Mouse (Mus musculus) MEL (cell line): ENCODE data around the gene Shroom1. TPM values are rescaled to one million over a fixed set of nuclear protein-coding genes. Genes with fewer than 3 reads are reported as not detected.

Source experiments
- DNase-seq: peaks from one replicate; pipeline ENCODE4 v3.0.0; 2011; ENCODE audit warnings: low read depth, low spot score
- H3K27ac ChIP-seq: 2 replicates; pipeline ENCODE4 v1.5.1; 2012; ENCODE audit warnings: low read depth, mild to moderate bottlenecking, control low read depth, low read length, moderate library complexity; ENCODE audit not compliant: control insufficient read depth
- H3K27me3 ChIP-seq, 2 experiments: fragments of 150-350 bp in 1 of 2; sonication (generic) in 1 of 2; 2 replicates each; pipeline ENCODE4 v1.6.1; 2012; ENCODE audit warnings: low read length in 2 of 2, mild to moderate bottlenecking in 2 of 2, improper control_type of control experiment in 1 of 2, moderate library complexity in 1 of 2; ENCODE audit not compliant: insufficient read depth in 2 of 2, control insufficient read depth in 1 of 2
- H3K36me3 ChIP-seq, 2 experiments: 2 replicates each; pipeline ENCODE4 v1.6.1; 2012 to 2014; ENCODE audit warnings: low read length in 2 of 2, improper control_type of control experiment in 1 of 2, inconsistent platforms in 1 of 2, mild to moderate bottlenecking in 1 of 2; ENCODE audit not compliant: insufficient read depth in 2 of 2, control insufficient read depth in 1 of 2
- H3K4me1 ChIP-seq, 2 experiments: fragments of 150-350 bp in 1 of 2; sonication (generic) in 1 of 2; 2 replicates each; pipeline ENCODE4 v1.6.1; 2012; ENCODE audit warnings: low read length in 2 of 2, improper control_type of control experiment in 1 of 2, mild to moderate bottlenecking in 1 of 2; ENCODE audit not compliant: insufficient read depth in 2 of 2, control insufficient read depth in 1 of 2
- H3K4me3 ChIP-seq, 2 experiments: fragments of 150-350 bp in 1 of 2; sonication (generic) in 1 of 2; 2 replicates each; pipeline ENCODE4 v1.5.1; 2012; ENCODE audit warnings: low read depth in 2 of 2, low read length in 2 of 2, mild to moderate bottlenecking in 2 of 2, moderate library complexity in 2 of 2, control low read depth in 1 of 2, improper control_type of control experiment in 1 of 2; ENCODE audit not compliant: control insufficient read depth in 1 of 2, insufficient read depth in 1 of 2
- H3K79me2 ChIP-seq: 2 replicates; pipeline ENCODE4 v1.6.1; 2012; ENCODE audit warnings: mild to moderate bottlenecking, low read length, moderate library complexity; ENCODE audit not compliant: control insufficient read depth, poor library complexity, insufficient read depth
- H3K9ac ChIP-seq: 2 replicates; pipeline ENCODE4 v1.6.1; 2012; ENCODE audit warnings: low read depth, mild to moderate bottlenecking, control low read depth, low read length, moderate library complexity; ENCODE audit not compliant: control insufficient read depth, poor library complexity, severe bottlenecking
- H3K9me3 ChIP-seq: fragments of 150-350 bp; sonication (generic); replicated peaks from 2 replicates; pipeline ENCODE4 v1.6.1; 2012; ENCODE audit warnings: mild to moderate bottlenecking, low read length, improper control_type of control experiment, moderate library complexity; ENCODE audit not compliant: insufficient read depth
- CHD1 ChIP-seq: IDR thresholded peaks from 2 replicates; pipeline ENCODE4 v1.6.1; 2012; ENCODE audit warnings: low read depth, mild to moderate bottlenecking, inconsistent platforms, low read length, improper control_type of control experiment
- CTCF ChIP-seq, 3 experiments: IDR thresholded peaks in 2 of 3; conservative IDR thresholded peaks in 1 of 3; 2 replicates each; pipeline ENCODE4 v1.5.1; 2011 to 2012; ENCODE audit warnings: low read length in 3 of 3, low read depth in 2 of 3, mild to moderate bottlenecking in 2 of 3, improper control_type of control experiment in 1 of 3, inconsistent platforms in 1 of 3, mixed read lengths in 1 of 3, moderate library complexity in 1 of 3; ENCODE audit not compliant: control insufficient read depth in 1 of 3, insufficient read depth in 1 of 3, poor library complexity in 1 of 3, severe bottlenecking in 1 of 3
- E2F4 ChIP-seq: IDR thresholded peaks from 2 replicates; pipeline ENCODE4 v1.6.1; 2011; ENCODE audit warnings: low read depth, low read length, improper control_type of control experiment, borderline replicate concordance
- ELF1 ChIP-seq: IDR thresholded peaks from 2 replicates; pipeline ENCODE4 v1.6.1; 2014; ENCODE audit warnings: low read depth, mild to moderate bottlenecking, inconsistent platforms, low read length, improper control_type of control experiment, moderate library complexity
- GATA1 ChIP-seq: IDR thresholded peaks from 2 replicates; pipeline ENCODE4 v1.6.1; 2011; ENCODE audit warnings: low read depth, low read length, improper control_type of control experiment
- HCFC1 ChIP-seq: IDR thresholded peaks from 2 replicates; pipeline ENCODE4 v1.6.1; 2012; ENCODE audit warnings: low read depth, mild to moderate bottlenecking, inconsistent platforms, low read length, improper control_type of control experiment, moderate library complexity
- JUND ChIP-seq: IDR thresholded peaks from 2 replicates; pipeline ENCODE4 v1.6.1; 2011; ENCODE audit warnings: low read depth, mild to moderate bottlenecking, improper control_type of control experiment, low read length
- MAX ChIP-seq: IDR thresholded peaks from 2 replicates; pipeline ENCODE4 v1.6.1; 2011; ENCODE audit warnings: low read length, improper control_type of control experiment
- MAZ ChIP-seq: IDR thresholded peaks from 2 replicates; pipeline ENCODE4 v1.6.1; 2012; ENCODE audit warnings: low read depth, mild to moderate bottlenecking, inconsistent platforms, low read length, improper control_type of control experiment
- MEF2A ChIP-seq: IDR thresholded peaks from 2 replicates; pipeline ENCODE4 v1.6.1; 2014; ENCODE audit warnings: low read depth, mild to moderate bottlenecking, inconsistent platforms, low read length, improper control_type of control experiment; ENCODE audit not compliant: poor library complexity, insufficient replicate concordance, severe bottlenecking; ENCODE audit errors: extremely low read depth
- MYB ChIP-seq: IDR thresholded peaks from 2 replicates; pipeline ENCODE4 v1.6.1; 2011; ENCODE audit warnings: mild to moderate bottlenecking, low read depth, low read length, improper control_type of control experiment
- NELFE ChIP-seq: IDR thresholded peaks from 2 replicates; pipeline ENCODE4 v1.6.1; 2011; ENCODE audit warnings: low read depth, low read length, improper control_type of control experiment
- NRF1 ChIP-seq: IDR thresholded peaks from 2 replicates; pipeline ENCODE4 v1.6.1; 2014; ENCODE audit warnings: low read depth, mild to moderate bottlenecking, inconsistent platforms, low read length, improper control_type of control experiment, moderate library complexity; ENCODE audit not compliant: poor library complexity, insufficient read depth, severe bottlenecking
- POLR2A ChIP-seq, 2 experiments: IDR thresholded peaks; 2 replicates each; pipeline ENCODE4 v1.6.1; 2011 to 2012; ENCODE audit warnings: low read length in 2 of 2, mild to moderate bottlenecking in 2 of 2, control low read depth in 1 of 2, improper control_type of control experiment in 1 of 2, low read depth in 1 of 2, moderate library complexity in 1 of 2; ENCODE audit not compliant: control insufficient read depth in 1 of 2, insufficient read depth in 1 of 2, poor library complexity in 1 of 2
- POLR2AphosphoS2 ChIP-seq: IDR thresholded peaks from 2 replicates; pipeline ENCODE4 v1.6.1; 2011; ENCODE audit warnings: low read length, improper control_type of control experiment
- RAD21 ChIP-seq: IDR thresholded peaks from 2 replicates; pipeline ENCODE4 v1.6.1; 2011; ENCODE audit warnings: mild to moderate bottlenecking, low read depth, low read length, improper control_type of control experiment
- RCOR1 ChIP-seq: IDR thresholded peaks from 2 replicates; pipeline ENCODE4 v1.6.1; 2012; ENCODE audit warnings: low read depth, mild to moderate bottlenecking, inconsistent platforms, low read length, improper control_type of control experiment
- SIN3A ChIP-seq: IDR thresholded peaks from 2 replicates; pipeline ENCODE4 v1.6.1; 2012; ENCODE audit warnings: low read length, improper control_type of control experiment, inconsistent platforms
- TCF12 ChIP-seq: IDR thresholded peaks from 2 replicates; pipeline ENCODE4 v1.6.1; 2014; ENCODE audit warnings: low read depth, mild to moderate bottlenecking, inconsistent platforms, low read length, improper control_type of control experiment, moderate library complexity
- UBTF ChIP-seq: IDR thresholded peaks from 2 replicates; pipeline ENCODE4 v1.6.1; 2012; ENCODE audit warnings: low read depth, mild to moderate bottlenecking, inconsistent platforms, low read length, improper control_type of control experiment, moderate library complexity, borderline replicate concordance; ENCODE audit not compliant: insufficient read depth
- USF1 ChIP-seq: IDR thresholded peaks from 2 replicates; pipeline ENCODE4 v1.6.1; 2014; ENCODE audit warnings: low read depth, mild to moderate bottlenecking, inconsistent platforms, low read length, improper control_type of control experiment, moderate library complexity
- ZC3H11A ChIP-seq: IDR thresholded peaks from 2 replicates; pipeline ENCODE4 v1.6.1; 2012; ENCODE audit warnings: low read depth, mild to moderate bottlenecking, inconsistent platforms, low read length, improper control_type of control experiment
- ZKSCAN1 ChIP-seq: IDR thresholded peaks from 2 replicates; pipeline ENCODE4 v1.6.1; 2012; ENCODE audit warnings: low read depth, mild to moderate bottlenecking, inconsistent platforms, low read length, improper control_type of control experiment, moderate library complexity
- ZMIZ1 ChIP-seq: IDR thresholded peaks from 2 replicates; pipeline ENCODE4 v1.6.1; 2012; ENCODE audit warnings: low read depth, mild to moderate bottlenecking, inconsistent platforms, low read length, improper control_type of control experiment, moderate library complexity
- polyA plus RNA-seq, 2 experiments: library from polyadenylated mRNA; stranded (reverse) in 1 of 2; unstranded in 1 of 2; fragments of >175 nt in 1 of 2; fragments of >200 nt in 1 of 2; gene quantifications; 2 replicates each; pipeline versions ENCODE4 v1.2.1 to v1.2.4; 2012; ENCODE audit warnings: low replicate concordance in 2 of 2, low read depth in 1 of 2; ENCODE audit not compliant: insufficient read length in 2 of 2, insufficient read depth in 1 of 2, missing spikeins in 1 of 2
- total RNA-seq: library from RNA; depleted of rRNA; stranded (reverse); fragments of 300-350 nt; gene quantifications from 2 replicates; pipeline ENCODE4 v1.2.3, GENCODE M21; 2012

Shroom1 gene
- total and polyA plus RNA-seq, 3 experiments: 0.19 TPM; not detected in 2

DNA sequence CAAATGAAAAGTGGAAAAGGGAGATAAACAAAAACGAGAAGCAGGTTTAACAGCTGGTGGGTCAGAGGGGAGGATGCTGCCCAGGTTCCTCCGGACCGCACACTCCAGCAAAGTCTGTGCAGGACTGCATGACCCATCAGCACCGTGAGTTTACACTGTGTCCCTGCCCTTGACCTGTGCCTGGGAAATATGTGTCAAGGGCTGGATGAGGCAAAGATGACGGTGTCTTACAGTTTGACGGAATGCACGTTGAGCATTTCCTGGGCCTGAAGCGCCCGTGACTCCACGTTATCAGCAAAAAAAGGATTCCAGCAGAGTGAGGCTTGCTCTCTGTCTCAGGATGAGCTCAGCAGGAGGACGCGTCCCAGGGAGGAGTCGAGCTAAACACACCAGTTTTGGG lies 11.4 kb upstream of the Shroom1 start:
- no peaks in the 10 kb centered on the region for H3K9me3 ChIP-seq
- TF ChIP-seq NELFE: no peak
- no peak for TF ChIP-seq MAZ
- TF ChIP-seq CTCF (IDR thresholded peaks at IDR 0.05 in 2 of 3, conservative IDR thresholded peaks at IDR 0.05 in 1 of 3; ENCODE audit: control insufficient read depth in 1 of 3, insufficient read depth in 1 of 3, low read depth in 2 of 3, low read length in 3 of 3, poor library complexity in 1 of 3, severe bottlenecking in 1 of 3): no peak
- no peak for TF ChIP-seq ELF1
- TF ChIP-seq RCOR1: no peak
- TF ChIP-seq CHD1: no peak
- TF ChIP-seq, all 39 proteins: peak for 0
- DNase-seq: no peak
- H3K27me3 ChIP-seq: peaks cover 5 to 8% of the 10 kb centered on the region in 2 experiments
- no peak overlapping the region for H3K9ac ChIP-seq
- peaks cover 0 to 7% of the 10 kb centered on the region in 2 experiments; a peak in 2 of 4 replicates for H3K36me3 ChIP-seq
- H3K4me1 ChIP-seq: peaks cover 0 to 16% of the 10 kb centered on the region in 2 experiments; a peak in 2 of 4 replicates
- no peak overlapping the region for H3K4me3 ChIP-seq
- no peak overlapping the region for H3K27ac ChIP-seq
- no peaks in the 10 kb centered on the region for H3K79me2 ChIP-seq

DNA sequence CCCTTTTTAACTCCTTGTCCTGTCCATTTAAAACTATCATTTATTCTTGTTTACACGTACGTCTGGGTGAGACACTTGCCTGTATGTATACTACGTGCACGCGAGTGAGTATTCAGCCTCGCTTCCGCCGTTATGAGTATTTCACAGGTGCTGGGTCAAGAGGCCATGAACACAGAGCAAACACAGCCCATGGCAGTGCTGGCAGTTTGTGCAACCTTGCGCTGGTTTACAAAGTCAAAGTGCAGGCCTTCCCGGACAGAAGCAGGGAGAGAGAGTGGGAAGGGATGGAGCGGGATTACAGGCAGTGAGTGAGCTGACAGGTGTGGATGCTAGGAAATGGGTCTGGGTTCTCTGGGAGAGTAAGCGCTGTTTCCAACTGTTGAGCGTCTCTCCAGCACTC lies 10.8 kb upstream of the Shroom1 start:
- H3K79me2 ChIP-seq: no peaks in the 10 kb centered on the region
- no peaks in the 10 kb centered on the region for H3K9me3 ChIP-seq
- H3K36me3 ChIP-seq: peaks cover 0 to 5% of the 10 kb centered on the region in 2 experiments; a peak in 2 of 4 replicates
- TF ChIP-seq ZKSCAN1: no peak
- TF ChIP-seq MEF2A: no peak
- TF ChIP-seq E2F4: no peak
- TF ChIP-seq GATA1: no peak
- TF ChIP-seq POLR2AphosphoS2: no peak
- TF ChIP-seq ZC3H11A: no peak
- no peak for TF ChIP-seq JUND
- TF ChIP-seq ZMIZ1: no peak
- TF ChIP-seq ELF1: no peak
- TF ChIP-seq RAD21: no peak
- no peak for TF ChIP-seq HCFC1
- TF ChIP-seq SIN3A: no peak
- TF ChIP-seq POLR2A (IDR thresholded peaks at IDR 0.05; ENCODE audit: control insufficient read depth in 1 of 2, insufficient read depth in 1 of 2, low read depth in 1 of 2, low read length in 2 of 2, poor library complexity in 1 of 2): no peak
- no peak for TF ChIP-seq MYB
- no peak for TF ChIP-seq USF1
- TF ChIP-seq CTCF (IDR thresholded peaks at IDR 0.05 in 2 of 3, conservative IDR thresholded peaks at IDR 0.05 in 1 of 3; ENCODE audit: control insufficient read depth in 1 of 3, insufficient read depth in 1 of 3, low read depth in 2 of 3, low read length in 3 of 3, poor library complexity in 1 of 3, severe bottlenecking in 1 of 3): no peak
- no peak for TF ChIP-seq NRF1
- TF ChIP-seq MAX: no peak
- TF ChIP-seq UBTF: no peak
- no peak for TF ChIP-seq TCF12
- peaks cover 0 to 13% of the 10 kb centered on the region in 2 experiments; a peak in 2 of 4 replicates for H3K4me1 ChIP-seq
- peaks cover 9 to 14% of the 10 kb centered on the region in 2 experiments for H3K27me3 ChIP-seq
- DNase-seq: no peak
- no peak overlapping the region for H3K9ac ChIP-seq
- no peak overlapping the region for H3K27ac ChIP-seq
- H3K4me3 ChIP-seq: no peak overlapping the region
